ENCODE assay signal across 8 mouse cellular contexts in genomic region chr1:82285461-82286189, GRCm38 (mm10). TPM values are rescaled to one million over a fixed set of nuclear protein-coding genes. Genes with fewer than 3 reads are reported as not detected.
A peak's percentile ranks its signal among the peaks of the same experiment; 100 is the strongest.
DNase-seq lines count a peak whose midpoint lies in the region; TF ChIP-seq lines count a peak whose summit lies in the region.

No protein-coding gene starts in this region.

- H3K27ac ChIP-seq in layer of hippocampus, adult 2 months = peak overlapping the region; percentile 92
- peak overlapping the region; percentile 96 for H3K27ac ChIP-seq in forebrain, embryonic 10.5 days
- peak overlapping the region; percentile 66 for H3K27ac ChIP-seq in limb, embryonic 10.5 days
- H3K27ac ChIP-seq in olfactory bulb, adult 2 months (ENCODE audit: insufficient read depth, low read depth, low read length) = no peak overlapping the region; the same call in 1 of the 2 replicates

- 47% methylated on average over 5 of the region's 5 CpGs for WGBS in forebrain, embryonic 10.5 days
- WGBS in limb, embryonic 10.5 days = 67% methylated on average over 5 of the region's 5 CpGs
- 7% methylated on average over 5 of the region's 5 CpGs for WGBS in olfactory bulb, adult 2 months

- peaks cover 23% of the 10 kb centered on the region for H3K9me3 ChIP-seq in forebrain, embryonic 10.5 days
- peaks cover 4% of the 10 kb centered on the region; the same call in 1 of the 2 replicates for H3K9me3 ChIP-seq in limb, embryonic 10.5 days (replicated peaks)

- no peak for TF ChIP-seq POLR2A in olfactory bulb, adult 2 months (IDR thresholded peaks at IDR 0.05; ENCODE audit: insufficient read depth, low read depth, low read length)

- H3K4me1 ChIP-seq in forebrain, embryonic 10.5 days = peaks cover 90% of the 10 kb centered on the region
- H3K4me1 ChIP-seq in limb, embryonic 10.5 days = peaks cover 78% of the 10 kb centered on the region
- H3K4me1 ChIP-seq in olfactory bulb, adult 2 months (ENCODE audit: control insufficient read depth, insufficient read depth, low read length) = peaks cover 32% of the 10 kb centered on the region

- DNase-seq in layer of hippocampus, adult 2 months (ENCODE audit: low spot score in 2 of 2) = no peak
- no peak for DNase-seq in layer of hippocampus, adult 9-11 months
- DNase-seq in forebrain, embryonic 10.5 days (ENCODE audit: extremely low spot score, low spot score) = no peak
- DNase-seq in limb, embryonic 10.5 days (ENCODE audit: low spot score) = no peak
- DNase-seq in right cerebral cortex, adult 2 months (ENCODE audit: low spot score in 2 of 2) = no peak
- DNase-seq in c-Kit-positive CD71-positive TER-119-positive erythroid progenitor cells, embryonic 14.5 days (ENCODE audit: low spot score) = no peak
- DNase-seq in cerebellum, adult 9-11 months = no peak

- peaks cover 43% of the 10 kb centered on the region for H3K36me3 ChIP-seq in forebrain, embryonic 10.5 days (replicated peaks)
- peaks cover 31% of the 10 kb centered on the region for H3K36me3 ChIP-seq in limb, embryonic 10.5 days

- H3K27me3 ChIP-seq in forebrain, embryonic 10.5 days (ENCODE audit: poor library complexity, severe bottlenecking) = peaks cover 28% of the 10 kb centered on the region
- H3K27me3 ChIP-seq in limb, embryonic 10.5 days (ENCODE audit: low read depth, poor library complexity, severe bottlenecking) = peaks cover 29% of the 10 kb centered on the region

- H3K4me3 ChIP-seq in layer of hippocampus, adult 2 months = peak overlapping the region; percentile 88
- H3K4me3 ChIP-seq in forebrain, embryonic 10.5 days = peak overlapping the region; percentile 80
- H3K4me3 ChIP-seq in limb, embryonic 10.5 days = peak overlapping the region; percentile 76
- peak overlapping the region; percentile 34; the same call in 1 of the 2 replicates for H3K4me3 ChIP-seq in olfactory bulb, adult 2 months (ENCODE audit: insufficient read depth, low read depth, low read length)

- TF ChIP-seq CTCF in layer of hippocampus, adult 2 months (conservative IDR thresholded peaks at IDR 0.05) = no peak
- no peak for TF ChIP-seq CTCF in olfactory bulb, adult 2 months (IDR thresholded peaks at IDR 0.05; ENCODE audit: insufficient read depth, low read depth, low read length)

RNA-seq across cellular contexts. Expression of gene Irs1, which starts 5.6 kb away (rescaled TPM):
- total RNA-seq in layer of hippocampus, adult 2 months (2021) = 10 to 100 TPM; 17.8 to 17.9 TPM
- 11.3 and 11.8 TPM in 2 replicates for polyA plus RNA-seq in forebrain, embryonic 10.5 days (2016; fragmentation: Nextera tagmentation; extraction: Ambion mirVana)
- 5.9 and 8.4 TPM in 2 replicates for polyA plus RNA-seq in limb, embryonic 10.5 days (2016; fragmentation: Nextera tagmentation; extraction: Ambion mirVana)
- polyA plus RNA-seq in olfactory bulb, adult 2 months (2012; ENCODE audit: insufficient read depth, insufficient read length, low replicate concordance, missing spikeins) = not detected in 2 replicates

RNA-seq across cellular contexts. Expression of gene Rhbdd1, which starts 30.6 kb away (rescaled TPM):
- total RNA-seq in layer of hippocampus, adult 2 months (2021) = 1 to 10 TPM; 7.4 to 7.6 TPM
- polyA plus RNA-seq in forebrain, embryonic 10.5 days (2016; fragmentation: Nextera tagmentation; extraction: Ambion mirVana) = 10.2 and 10.6 TPM in 2 replicates
- 8.4 and 9.1 TPM in 2 replicates for polyA plus RNA-seq in limb, embryonic 10.5 days (2016; fragmentation: Nextera tagmentation; extraction: Ambion mirVana)
- not detected in 2 replicates for polyA plus RNA-seq in olfactory bulb, adult 2 months (2012; ENCODE audit: insufficient read depth, insufficient read length, low replicate concordance, missing spikeins)

RNA-seq across cellular contexts. Expression of gene Gm9747, which starts 52.7 kb away (rescaled TPM):
- total RNA-seq in layer of hippocampus, adult 2 months (2021) = not detected
- polyA plus RNA-seq in forebrain, embryonic 10.5 days (2016; fragmentation: Nextera tagmentation; extraction: Ambion mirVana) = 31.1 and 31.3 TPM in 2 replicates
- polyA plus RNA-seq in limb, embryonic 10.5 days (2016; fragmentation: Nextera tagmentation; extraction: Ambion mirVana) = 15.4 and 24.6 TPM in 2 replicates
- not detected in 2 replicates for polyA plus RNA-seq in olfactory bulb, adult 2 months (2012; ENCODE audit: insufficient read depth, insufficient read length, low replicate concordance, missing spikeins)

Comparison
In these comparisons a context has a peak if more than half of its experiments do, and no peak if none do; other contexts are left out.
1. H3K4me3 ChIP-seq: peak in every context shown above with its lines; median percentile 88 in layer of hippocampus, adult 2 months; 80 in forebrain, embryonic 10.5 days; 76 in limb, embryonic 10.5 days; 34 in olfactory bulb, adult 2 months.
2. RNA of gene Gm9747, which starts 52.7 kb away (polyA plus RNA-seq): 31.1 to 31.3 TPM in forebrain, embryonic 10.5 days and 15.4 to 24.6 TPM in limb, embryonic 10.5 days; not detected in olfactory bulb, adult 2 months; every median in the first group is over 10 times any median in the second.